Mouse (Mus musculus) intestine, embryonic 15.5 days (tissue): Measurements from ENCODE around the gene Adgra1. TPM values are rescaled to one million over a fixed set of nuclear protein-coding genes. Genes with fewer than 3 reads are reported as not detected.
A peak's percentile ranks its signal among the peaks of the same experiment; 100 is the strongest.

Experiments
- ATAC-seq: fragments of 200-750 bp; cut with Nextera tagmentation; 2 replicates; pipeline ENCODE4 v1.8.0; 2017; ENCODE audit warnings: moderate TSS enrichment, moderate library complexity
- H3K27ac ChIP-seq: fragments of 300-500 bp; sonication (generic); 2 replicates; pipeline ENCODE4 v1.5.1; 2015; ENCODE audit warnings: mild to moderate bottlenecking, inconsistent platforms
- H3K27me3 ChIP-seq: fragments of 300-500 bp; sonication (generic); replicated peaks from 2 replicates; pipeline ENCODE4 v1.6.1; 2015; ENCODE audit warnings: inconsistent platforms
- H3K36me3 ChIP-seq: fragments of 300-500 bp; sonication (generic); 2 replicates; pipeline ENCODE4 v1.6.1; 2015; ENCODE audit warnings: inconsistent platforms
- H3K4me1 ChIP-seq: fragments of 300-500 bp; sonication (generic); replicated peaks from 2 replicates; pipeline ENCODE4 v1.6.1; 2015; ENCODE audit warnings: inconsistent platforms
- H3K4me2 ChIP-seq: fragments of 300-500 bp; sonication (generic); replicated peaks from 2 replicates; pipeline ENCODE4 v1.6.1; 2015; ENCODE audit warnings: mild to moderate bottlenecking, inconsistent platforms
- H3K4me3 ChIP-seq: fragments of 300-500 bp; sonication (generic); replicated peaks from 2 replicates; pipeline ENCODE4 v1.5.1; 2015; ENCODE audit warnings: inconsistent platforms
- H3K9ac ChIP-seq: fragments of 300-500 bp; sonication (generic); 2 replicates; pipeline ENCODE4 v1.6.1; 2015; ENCODE audit warnings: inconsistent platforms
- H3K9me3 ChIP-seq: fragments of 300-500 bp; sonication (generic); 2 replicates; pipeline ENCODE4 v1.6.1; 2016; ENCODE audit warnings: inconsistent platforms
- WGBS: fragments of 180-500 bp; shearing (Covaris S2); methylation state at CpG from one replicate; pipeline ENCODE4 v1.1.7; 2015; 5-methylcytosine and 5-hydroxymethylcytosine counted together
- polyA plus RNA-seq: library from polyadenylated mRNA; unstranded; fragments of >200 nt; fragmentation: Nextera tagmentation; extraction: Ambion mirVana; gene quantifications from 2 replicates; pipeline ENCODE4 v1.2.1, GENCODE M21; 2015

Gene Adgra1
- polyA plus RNA-seq, 1 experiment from 2014 or later, result 0.96 TPM

DNA sequence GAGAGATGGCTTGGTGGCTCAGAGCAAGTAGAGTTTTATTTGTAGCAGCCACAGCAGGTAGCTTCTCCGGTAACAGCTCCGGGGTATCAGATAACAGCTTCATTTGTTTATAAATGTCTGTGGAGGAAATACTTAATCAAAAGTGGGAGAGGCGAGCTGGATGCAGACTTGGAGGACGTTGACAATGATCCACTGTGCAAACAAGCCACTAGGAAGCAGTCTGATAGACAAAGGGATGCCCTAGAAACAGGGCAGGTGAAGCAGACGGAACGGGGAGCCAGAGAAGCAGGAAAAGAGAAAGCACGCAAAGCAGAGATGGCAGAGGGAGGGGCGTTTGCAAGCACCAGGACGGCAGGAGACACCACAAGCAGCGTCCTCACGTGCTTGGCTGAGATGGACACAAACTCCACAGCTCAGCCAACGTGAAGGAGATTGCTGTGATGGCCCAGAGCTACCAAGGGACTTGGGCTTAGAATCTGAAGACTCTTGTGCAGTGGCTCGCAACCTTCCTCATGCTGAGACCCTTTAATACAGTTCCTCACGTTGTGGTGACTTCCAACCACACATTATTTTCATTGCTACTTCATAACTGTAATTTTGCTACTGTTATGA is 81.8 kb downstream of the Adgra1 start:
- Histone ChIP-seq H3K27me3 (peaks cover 11% of the 10 kb centered on the region), H3K4me2 (peak overlapping the region; percentile 35), H3K9me3 (no peaks in the 10 kb centered on the region), H3K4me1 (0 out of 2 replicates have a peak, but pooled peaks cover 5% of the 10 kb centered on the region), H3K9ac (no peak overlapping the region), H3K36me3 (no peaks in the 10 kb centered on the region), H3K4me3 (no peak overlapping the region), H3K27ac (no peak overlapping the region)
- WGBS, result 5% methylated on average over 14 of the region's 14 CpGs
- no peak for ATAC-seq

GRCm38 (mm10) chr7:139916345-139916744 is 82.4 kb downstream of the Adgra1 start:
- Histone ChIP-seq H3K4me2 (no peak overlapping the region), H3K9me3 (no peaks in the 10 kb centered on the region), H3K27me3 (peaks cover 11% of the 10 kb centered on the region), H3K27ac (no peak overlapping the region), H3K4me1 (0 out of 2 replicates have a peak, but pooled peaks cover 5% of the 10 kb centered on the region), H3K36me3 (no peaks in the 10 kb centered on the region), H3K9ac (no peak overlapping the region), H3K4me3 (no peak overlapping the region)
- 6% methylated on average over 1 of the region's 1 CpGs for WGBS
- no peak for ATAC-seq

- peaks cover 9% of the 10 kb centered on the region for H3K27me3 ChIP-seq
- 71% methylated on average over 4 of the region's 4 CpGs for WGBS
- H3K4me3 ChIP-seq, result no peak overlapping the region
- no peaks in the 10 kb centered on the region for H3K9me3 ChIP-seq
- no peak for ATAC-seq
- H3K9ac ChIP-seq, result no peak overlapping the region
- H3K36me3 ChIP-seq, result no peaks in the 10 kb centered on the region
- H3K4me2 ChIP-seq, result no peak overlapping the region
- no peak overlapping the region for H3K27ac ChIP-seq
- 0 out of 2 replicates have a peak, but pooled peaks cover 5% of the 10 kb centered on the region for H3K4me1 ChIP-seq
Measured at GRCm38 (mm10) chr7:139918262-139918661, 84.3 kb downstream of the Adgra1 start.

Other genes starting within 250 kb of the Adgra1 start
- gene Cfap46, start 150.4 kb upstream of the Adgra1 start, polyA plus RNA-seq, result 0.13 and 0.31 TPM in 2 replicates
- 0.13 and 0.24 TPM in 2 replicates for gene Kndc1, start 60.5 kb downstream of the Adgra1 start, polyA plus RNA-seq
- gene Utf1, start 109.6 kb downstream of the Adgra1 start, polyA plus RNA-seq, result not detected in 2 replicates
- 0.15 and 0.24 TPM in 2 replicates for gene 6430531B16Rik, start 144.6 kb downstream of the Adgra1 start, polyA plus RNA-seq
- 1.3 and 2.2 TPM in 2 replicates for gene Adam8, start 158.4 kb downstream of the Adgra1 start, polyA plus RNA-seq
- 32.2 and 32.9 TPM in 2 replicates for gene Zfp511, start 202.2 kb downstream of the Adgra1 start, polyA plus RNA-seq
- 39.8 and 41.3 TPM in 2 replicates for gene Tubgcp2, start 202.5 kb downstream of the Adgra1 start, polyA plus RNA-seq
- gene Msx3, start 214.9 kb downstream of the Adgra1 start, polyA plus RNA-seq, result not detected in 2 replicates
- gene Caly, start 248.4 kb downstream of the Adgra1 start, polyA plus RNA-seq, result 3.4 and 3.7 TPM in 2 replicates